Mouse (Mus musculus) MEL (cell line): ENCODE measurements around the gene Adam22. TPM values are rescaled to one million over a fixed set of nuclear protein-coding genes. Genes with fewer than 3 reads are reported as not detected.

Experiments
- DNase-seq: peaks from one replicate; pipeline ENCODE4 v3.0.0; 2011; ENCODE audit warnings: low read depth, low spot score
- H3K27ac ChIP-seq: 2 replicates; pipeline ENCODE4 v1.5.1; 2012; ENCODE audit warnings: low read depth, mild to moderate bottlenecking, control low read depth, low read length, moderate library complexity; ENCODE audit not compliant: control insufficient read depth
- H3K27me3 ChIP-seq, 2 experiments: fragments of 150-350 bp in 1 of 2; sonication (generic) in 1 of 2; 2 replicates each; pipeline ENCODE4 v1.6.1; 2012; ENCODE audit warnings: low read length in 2 of 2, mild to moderate bottlenecking in 2 of 2, improper control_type of control experiment in 1 of 2, moderate library complexity in 1 of 2; ENCODE audit not compliant: insufficient read depth in 2 of 2, control insufficient read depth in 1 of 2
- H3K36me3 ChIP-seq, 2 experiments: 2 replicates each; pipeline ENCODE4 v1.6.1; 2012 to 2014; ENCODE audit warnings: low read length in 2 of 2, improper control_type of control experiment in 1 of 2, inconsistent platforms in 1 of 2, mild to moderate bottlenecking in 1 of 2; ENCODE audit not compliant: insufficient read depth in 2 of 2, control insufficient read depth in 1 of 2
- H3K4me1 ChIP-seq, 2 experiments: fragments of 150-350 bp in 1 of 2; sonication (generic) in 1 of 2; 2 replicates each; pipeline ENCODE4 v1.6.1; 2012; ENCODE audit warnings: low read length in 2 of 2, improper control_type of control experiment in 1 of 2, mild to moderate bottlenecking in 1 of 2; ENCODE audit not compliant: insufficient read depth in 2 of 2, control insufficient read depth in 1 of 2
- H3K4me3 ChIP-seq, 2 experiments: fragments of 150-350 bp in 1 of 2; sonication (generic) in 1 of 2; 2 replicates each; pipeline ENCODE4 v1.5.1; 2012; ENCODE audit warnings: low read depth in 2 of 2, low read length in 2 of 2, mild to moderate bottlenecking in 2 of 2, moderate library complexity in 2 of 2, control low read depth in 1 of 2, improper control_type of control experiment in 1 of 2; ENCODE audit not compliant: control insufficient read depth in 1 of 2, insufficient read depth in 1 of 2
- H3K79me2 ChIP-seq: 2 replicates; pipeline ENCODE4 v1.6.1; 2012; ENCODE audit warnings: mild to moderate bottlenecking, low read length, moderate library complexity; ENCODE audit not compliant: control insufficient read depth, poor library complexity, insufficient read depth
- H3K9ac ChIP-seq: 2 replicates; pipeline ENCODE4 v1.6.1; 2012; ENCODE audit warnings: low read depth, mild to moderate bottlenecking, control low read depth, low read length, moderate library complexity; ENCODE audit not compliant: control insufficient read depth, poor library complexity, severe bottlenecking
- H3K9me3 ChIP-seq: fragments of 150-350 bp; sonication (generic); replicated peaks from 2 replicates; pipeline ENCODE4 v1.6.1; 2012; ENCODE audit warnings: mild to moderate bottlenecking, low read length, improper control_type of control experiment, moderate library complexity; ENCODE audit not compliant: insufficient read depth
- ELF1 ChIP-seq: IDR thresholded peaks from 2 replicates; pipeline ENCODE4 v1.6.1; 2014; ENCODE audit warnings: low read depth, mild to moderate bottlenecking, inconsistent platforms, low read length, improper control_type of control experiment, moderate library complexity
- EP300 ChIP-seq, 2 experiments: IDR thresholded peaks; 2 replicates each; pipeline ENCODE4 v1.6.1; 2011; ENCODE audit warnings: improper control_type of control experiment in 2 of 2, low read length in 2 of 2, low read depth in 1 of 2, mild to moderate bottlenecking in 1 of 2
- GATA1 ChIP-seq: IDR thresholded peaks from 2 replicates; pipeline ENCODE4 v1.6.1; 2011; ENCODE audit warnings: low read depth, low read length, improper control_type of control experiment
- JUND ChIP-seq: IDR thresholded peaks from 2 replicates; pipeline ENCODE4 v1.6.1; 2011; ENCODE audit warnings: low read depth, mild to moderate bottlenecking, improper control_type of control experiment, low read length
- MAFK ChIP-seq: IDR thresholded peaks from 2 replicates; pipeline ENCODE4 v1.6.1; 2011; ENCODE audit warnings: low read depth, mild to moderate bottlenecking, low read length, improper control_type of control experiment, borderline replicate concordance
- MEF2A ChIP-seq: IDR thresholded peaks from 2 replicates; pipeline ENCODE4 v1.6.1; 2014; ENCODE audit warnings: low read depth, mild to moderate bottlenecking, inconsistent platforms, low read length, improper control_type of control experiment; ENCODE audit not compliant: poor library complexity, insufficient replicate concordance, severe bottlenecking; ENCODE audit errors: extremely low read depth
- NRF1 ChIP-seq: IDR thresholded peaks from 2 replicates; pipeline ENCODE4 v1.6.1; 2014; ENCODE audit warnings: low read depth, mild to moderate bottlenecking, inconsistent platforms, low read length, improper control_type of control experiment, moderate library complexity; ENCODE audit not compliant: poor library complexity, insufficient read depth, severe bottlenecking
- POLR2A ChIP-seq, 2 experiments: IDR thresholded peaks; 2 replicates each; pipeline ENCODE4 v1.6.1; 2011 to 2012; ENCODE audit warnings: low read length in 2 of 2, mild to moderate bottlenecking in 2 of 2, control low read depth in 1 of 2, improper control_type of control experiment in 1 of 2, low read depth in 1 of 2, moderate library complexity in 1 of 2; ENCODE audit not compliant: control insufficient read depth in 1 of 2, insufficient read depth in 1 of 2, poor library complexity in 1 of 2
- POLR2AphosphoS2 ChIP-seq: IDR thresholded peaks from 2 replicates; pipeline ENCODE4 v1.6.1; 2011; ENCODE audit warnings: low read length, improper control_type of control experiment
- RCOR1 ChIP-seq: IDR thresholded peaks from 2 replicates; pipeline ENCODE4 v1.6.1; 2012; ENCODE audit warnings: low read depth, mild to moderate bottlenecking, inconsistent platforms, low read length, improper control_type of control experiment
- SMC3 ChIP-seq: IDR thresholded peaks from 2 replicates; pipeline ENCODE4 v1.6.1; 2011; ENCODE audit warnings: low read depth, low read length, improper control_type of control experiment
- TBP ChIP-seq: IDR thresholded peaks from 2 replicates; pipeline ENCODE4 v1.8.0; 2011; ENCODE audit warnings: low read depth, low read length, improper control_type of control experiment
- TCF12 ChIP-seq: IDR thresholded peaks from 2 replicates; pipeline ENCODE4 v1.6.1; 2014; ENCODE audit warnings: low read depth, mild to moderate bottlenecking, inconsistent platforms, low read length, improper control_type of control experiment, moderate library complexity
- UBTF ChIP-seq: IDR thresholded peaks from 2 replicates; pipeline ENCODE4 v1.6.1; 2012; ENCODE audit warnings: low read depth, mild to moderate bottlenecking, inconsistent platforms, low read length, improper control_type of control experiment, moderate library complexity, borderline replicate concordance; ENCODE audit not compliant: insufficient read depth
- USF1 ChIP-seq: IDR thresholded peaks from 2 replicates; pipeline ENCODE4 v1.6.1; 2014; ENCODE audit warnings: low read depth, mild to moderate bottlenecking, inconsistent platforms, low read length, improper control_type of control experiment, moderate library complexity
- ZMIZ1 ChIP-seq: IDR thresholded peaks from 2 replicates; pipeline ENCODE4 v1.6.1; 2012; ENCODE audit warnings: low read depth, mild to moderate bottlenecking, inconsistent platforms, low read length, improper control_type of control experiment, moderate library complexity
- ZNF384 ChIP-seq: IDR thresholded peaks from 2 replicates; pipeline ENCODE4 v1.6.1; 2012; ENCODE audit warnings: low read depth, mild to moderate bottlenecking, inconsistent platforms, low read length, improper control_type of control experiment
- polyA plus RNA-seq, 2 experiments: library from polyadenylated mRNA; stranded (reverse) in 1 of 2; unstranded in 1 of 2; fragments of >175 nt in 1 of 2; fragments of >200 nt in 1 of 2; gene quantifications; 2 replicates each; pipeline versions ENCODE4 v1.2.1 to v1.2.4; 2012; ENCODE audit warnings: low replicate concordance in 2 of 2, low read depth in 1 of 2; ENCODE audit not compliant: insufficient read length in 2 of 2, insufficient read depth in 1 of 2, missing spikeins in 1 of 2
- total RNA-seq: library from RNA; depleted of rRNA; stranded (reverse); fragments of 300-350 nt; gene quantifications from 2 replicates; pipeline ENCODE4 v1.2.3, GENCODE M21; 2012

The Adam22 gene
- total and polyA plus RNA-seq, 3 experiments = 1.2 to 1.6 TPM; not detected in 1

DNA sequence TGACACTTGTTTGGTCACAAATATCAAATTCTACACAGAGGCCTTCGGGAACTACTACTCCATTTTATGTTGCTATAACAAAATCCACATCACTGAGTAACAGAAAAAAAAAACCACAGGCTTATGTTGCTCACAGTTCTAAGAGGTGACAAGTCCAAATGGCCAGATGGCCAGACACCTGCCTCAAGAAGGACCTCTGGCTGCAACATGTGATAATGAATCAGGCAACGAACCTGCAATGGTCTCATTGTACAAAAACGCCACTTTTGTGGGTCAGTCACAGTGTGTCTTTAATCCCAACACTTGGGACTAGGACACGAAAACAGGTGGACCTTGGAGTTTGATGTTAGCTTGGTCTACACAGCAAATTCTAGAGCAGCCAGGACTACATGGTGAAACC lies 26.3 kb downstream of the Adam22 start:
- TF ChIP-seq NRF1 (no peak), RCOR1 (no peak), GATA1 (no peak), POLR2AphosphoS2 (no peak), UBTF (no peak), ELF1 (no peak), TBP (no peak)
- DNase-seq = no peak
- no peaks in the 10 kb centered on the region for H3K79me2 ChIP-seq

GRCm38 (mm10) chr5:8327645-8328269 lies 40.2 kb downstream of the Adam22 start:
- no peaks in the 10 kb centered on the region for H3K9me3 ChIP-seq
- H3K9ac ChIP-seq = no peak overlapping the region
- H3K27me3 ChIP-seq = no peaks in the 10 kb centered on the region
- TF ChIP-seq TCF12 (0 out of 2 replicates have a peak, but pooled peaks have one; percentile 25), NRF1 (no peak), EP300 (IDR thresholded peaks at IDR 0.05; ENCODE audit: low read depth in 1 of 2, low read length in 2 of 2) (peak; percentile 56 to 64), GATA1 (peak; percentile 58; the same call in 1 of the 2 replicates)
- TF ChIP-seq, all 39 proteins: peak for 3
- H3K27ac ChIP-seq = no peak overlapping the region
- H3K4me1 ChIP-seq = peaks cover 0 to 4% of the 10 kb centered on the region in 2 experiments; a peak in 3 of 4 replicates
- peak; percentile 74 for DNase-seq
- no peak overlapping the region for H3K4me3 ChIP-seq
- no peaks in the 10 kb centered on the region for H3K79me2 ChIP-seq
- H3K36me3 ChIP-seq = peaks cover 0 to 6% of the 10 kb centered on the region in 2 experiments; a peak in 2 of 4 replicates

More for the DNA sequence above, 26.3 kb downstream of the Adam22 start:
- Histone ChIP-seq H3K9ac (no peak overlapping the region), H3K4me1 (peaks cover 6 to 8% of the 10 kb centered on the region in 2 experiments), H3K9me3 (no peaks in the 10 kb centered on the region), H3K4me3 (no peak overlapping the region), H3K27ac (no peak overlapping the region), H3K27me3 (no peaks in the 10 kb centered on the region), H3K36me3 (peaks cover 0 to 8% of the 10 kb centered on the region in 2 experiments; a peak in 2 of 4 replicates)

DNA sequence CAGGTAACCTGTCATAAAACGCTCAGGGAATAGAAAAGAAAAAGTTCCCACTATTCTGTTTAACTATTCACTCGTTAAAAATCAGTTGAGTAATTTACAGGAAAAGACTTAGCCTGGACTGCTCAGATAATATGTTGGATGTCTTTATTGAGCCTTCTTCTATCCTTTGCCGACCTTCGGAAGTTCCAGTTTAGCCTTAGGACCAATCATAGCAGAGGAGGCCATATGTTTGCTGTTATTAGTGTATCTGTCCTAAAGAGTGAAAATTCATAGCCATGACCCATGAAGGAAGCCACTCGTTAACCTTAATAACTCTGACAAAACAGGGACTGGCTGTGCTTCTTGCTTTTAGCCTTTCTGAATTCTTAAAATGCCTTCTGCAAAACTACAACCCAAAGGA lies 41.3 kb downstream of the Adam22 start:
- Histone ChIP-seq H3K36me3 (peaks cover 0 to 6% of the 10 kb centered on the region in 2 experiments; a peak in 2 of 4 replicates), H3K27me3 (no peaks in the 10 kb centered on the region), H3K4me1 (peaks cover 0 to 4% of the 10 kb centered on the region in 2 experiments; a peak in 3 of 4 replicates), H3K27ac (no peak overlapping the region), H3K4me3 (no peak overlapping the region), H3K9ac (no peak overlapping the region), H3K9me3 (no peaks in the 10 kb centered on the region), H3K79me2 (no peaks in the 10 kb centered on the region)
- TF ChIP-seq RCOR1 = no peak
- TF ChIP-seq NRF1 = no peak
- no peak for TF ChIP-seq MAFK
- no peak for TF ChIP-seq ZMIZ1
- TF ChIP-seq TCF12 = no peak
- no peak for TF ChIP-seq MEF2A
- TF ChIP-seq POLR2A (IDR thresholded peaks at IDR 0.05; ENCODE audit: control insufficient read depth in 1 of 2, insufficient read depth in 1 of 2, low read depth in 1 of 2, low read length in 2 of 2, poor library complexity in 1 of 2) = no peak
- no peak for TF ChIP-seq ZNF384
- TF ChIP-seq JUND = no peak
- TF ChIP-seq SMC3 = no peak
- TF ChIP-seq USF1 = no peak
- no peak for DNase-seq
